Mouse (Mus musculus) 3T3-L1 (cell line): ENCODE data around the gene Olfr686.

Experiments
- DNase-seq: peaks from one replicate; pipeline ENCODE4 v3.0.0-alpha.2; 2015; ENCODE audit warnings: low read depth, low spot score

Gene Olfr686

GRCm38 (mm10) chr7:105207385-105207784 is at the start of gene Olfr686:
Gene Olfr686 (minus strand): TSS chr7:105207485.
- no peak for DNase-seq

GRCm38 (mm10) chr7:105256656-105257055 is 49.4 kb upstream of the Olfr686 start:
- DNase-seq, result peak; percentile 59

- DNase-seq, result peak; percentile 19
Measured at GRCm38 (mm10) chr7:105248197-105248596, 40.9 kb upstream of the Olfr686 start.

- no peak for DNase-seq
Measured at GRCm38 (mm10) chr7:105247671-105248070, 40.4 kb upstream of the Olfr686 start.

GRCm38 (mm10) chr7:105229386-105229785 is 22.1 kb upstream of the Olfr686 start:
- DNase-seq, result no peak

GRCm38 (mm10) chr7:105228138-105228537 is 20.9 kb upstream of the Olfr686 start:
- no peak for DNase-seq

GRCm38 (mm10) chr7:105226703-105227102 is 19.4 kb upstream of the Olfr686 start:
- no peak for DNase-seq

- no peak for DNase-seq
Measured at GRCm38 (mm10) chr7:105226072-105226471, 18.8 kb upstream of the Olfr686 start.

GRCm38 (mm10) chr7:105218281-105218680 is 11.0 kb upstream of the Olfr686 start:
- DNase-seq, result no peak

GRCm38 (mm10) chr7:105214761-105215160 is 7.5 kb upstream of the Olfr686 start:
- DNase-seq, result no peak

GRCm38 (mm10) chr7:105185912-105186311 is 21.4 kb downstream of the Olfr686 start, which contains the start of gene Olfr685:
Gene Olfr685 (minus strand): TSS chr7:105186012.
- DNase-seq, result no peak

- peak; percentile 66 for DNase-seq
Measured at GRCm38 (mm10) chr7:105170773-105171172, 36.5 kb downstream of the Olfr686 start.

- DNase-seq, result no peak
Measured at GRCm38 (mm10) chr7:105163553-105163952, 43.7 kb downstream of the Olfr686 start, which contains the start of gene Olfr684. Gene Olfr684 (minus strand): TSS chr7:105163653.
